Mouse (Mus musculus) adrenal gland, postnatal 4 days (tissue): Measurements from ENCODE around the gene H2al3. TPM values are rescaled to one million over a fixed set of nuclear protein-coding genes. Genes with fewer than 3 reads are reported as not detected.

Experiments
- DNase-seq, 2 experiments: peaks; one replicate each; pipeline ENCODE4 v3.0.0; 2021 to 2022; ENCODE audit warnings: low spot score in 2 of 2, mixed read lengths in 2 of 2
- long read RNA-seq, 2 experiments: library from polyadenylated mRNA; stranded (forward); transcript quantifications; one replicate each; pipeline ENCODE4 v2.0.0; 2021
- total RNA-seq, 2 experiments: library from RNA; stranded (reverse); gene quantifications; 2 replicates each; pipeline ENCODE4 v1.2.3; 2021

The H2al3 gene
- not detected for total RNA-seq
- long read RNA-seq, experiment 1: 0 reads
- long read RNA-seq, experiment 2: 0 reads

- no peak for DNase-seq
Measured at GRCm38 (mm10) chrX:9849403-9849802, at the start of gene H2al3. Gene H2al3, plus strand, starts transcription at chrX:9849703.

GRCm38 (mm10) chrX:9810101-9810500 is 39.4 kb upstream of the H2al3 start:
- no peak for DNase-seq

DNA sequence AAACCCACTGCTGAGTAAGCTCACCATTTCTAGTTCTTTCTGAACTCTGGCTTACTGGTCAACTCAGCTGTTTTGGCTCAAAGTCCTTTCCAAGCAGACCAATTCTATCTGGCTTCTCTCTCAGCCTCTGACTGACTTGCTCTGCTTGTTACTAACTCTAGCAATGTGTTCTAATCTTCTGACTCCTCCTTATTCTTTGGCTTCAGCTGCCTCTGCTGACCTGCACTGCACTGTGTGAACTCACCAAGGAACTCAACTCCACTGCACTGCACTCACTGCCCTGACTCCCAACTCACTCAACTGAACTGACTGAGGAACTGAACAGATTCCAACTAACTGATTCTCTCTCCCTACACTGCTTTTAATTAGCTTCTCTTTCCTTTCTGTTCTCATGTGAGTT is 37.0 kb upstream of the H2al3 start:
- DNase-seq: no peak

- DNase-seq: no peak
Measured at GRCm38 (mm10) chrX:9834779-9835178, 14.7 kb upstream of the H2al3 start.

DNA sequence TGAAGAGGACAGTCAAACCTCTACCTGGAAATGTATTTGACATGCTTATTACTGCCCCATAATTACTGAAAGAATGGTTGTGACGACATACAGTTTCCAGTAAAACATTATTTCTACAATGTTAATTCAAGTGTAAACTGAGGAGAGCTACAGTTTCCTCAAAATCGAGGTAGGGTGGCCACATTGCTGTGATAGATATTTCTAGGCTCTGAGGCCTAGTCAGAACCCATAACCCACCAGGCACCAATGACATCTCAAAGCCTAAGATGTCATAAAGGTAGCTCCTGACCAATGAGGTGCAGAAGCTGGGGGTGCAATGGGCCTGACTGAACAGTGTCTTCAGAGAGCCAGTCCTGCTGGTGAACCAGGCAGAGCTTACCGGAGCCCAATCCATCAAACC is 2.9 kb upstream of the H2al3 start, which contains the start of gene Hypm:
Hypm (plus strand) TSS at position 301 of the 400 bp plus-strand sequence.
- DNase-seq: no peak

DNA sequence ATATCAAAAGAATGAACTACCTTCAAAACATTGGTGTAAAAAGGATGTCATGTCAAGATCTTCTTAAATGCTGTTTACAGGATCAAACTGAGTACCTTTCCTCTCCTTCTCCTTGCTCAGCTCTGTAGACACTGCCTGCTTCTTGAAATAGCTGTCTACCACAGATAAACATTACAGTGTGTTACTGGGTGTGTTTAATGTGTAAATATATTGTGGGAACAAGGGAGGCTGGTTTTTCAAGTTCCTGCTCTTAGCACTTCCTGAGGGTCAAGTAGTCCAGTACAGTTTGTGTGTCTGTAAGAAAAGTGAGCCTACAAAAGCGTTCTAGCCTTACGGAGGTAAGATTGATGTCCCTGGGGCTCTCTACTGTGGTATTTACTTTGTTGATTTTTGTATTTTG is 12.4 kb downstream of the H2al3 start:
- no peak for DNase-seq

- no peak for DNase-seq
Measured at GRCm38 (mm10) chrX:9875519-9875918, 26.0 kb downstream of the H2al3 start.

- DNase-seq: no peak
Measured at GRCm38 (mm10) chrX:9885322-9885721, 35.8 kb downstream of the H2al3 start, which contains the start of gene Sytl5. Gene Sytl5, plus strand, starts transcription at chrX:9885622.

Other genes starting within 250 kb of the H2al3 start
- gene Dynlt3, start 186.7 kb upstream of the H2al3 start, total RNA-seq: 100 to 1,000 TPM; 100 to 109 TPM
- not detected for gene Hypm, start 2.8 kb upstream of the H2al3 start, total RNA-seq
- 1 to 10 TPM; 3.1 to 3.2 TPM for gene Sytl5, start 35.9 kb downstream of the H2al3 start, total RNA-seq